Mouse (Mus musculus): ENCODE data around the gene Olfr142.
"Not testable (repeated sequence)": the region's sequence is repeated elsewhere in the genome, so short reads cannot be mapped to it uniquely, and the experiment has no call there.

The Olfr142 gene

DNA sequence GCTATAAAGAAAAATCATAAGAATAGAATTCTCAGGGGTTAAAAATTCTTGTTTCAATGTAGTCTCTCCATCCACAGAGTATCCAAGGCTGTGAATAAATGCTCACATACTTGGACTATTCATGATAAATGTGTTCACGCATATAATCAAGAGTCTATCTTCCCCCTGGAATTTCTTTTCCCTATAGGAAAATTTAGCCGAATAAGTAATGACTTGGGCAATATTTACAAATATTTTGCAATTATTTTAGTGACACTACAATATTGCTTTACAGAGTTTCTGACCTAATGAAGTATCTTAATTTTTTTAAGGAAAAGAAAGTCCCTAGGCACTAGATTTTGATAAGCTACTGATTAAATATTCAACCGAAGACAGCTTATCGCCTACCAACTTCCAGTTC is at the start of gene Olfr142:
TSS of gene Olfr142 (minus strand) at position 101 of the 400 bp plus-strand sequence.
- DNase-seq (ENCODE audit: low spot score), result no peak

- DNase-seq (ENCODE audit: low spot score), result no peak
Observed at GRCm38 (mm10) chr2:90292741-90293140, 35.3 kb upstream of the Olfr142 start, which contains the start of gene Olfr1272. TSS of gene Olfr1272 (minus strand) at chr2:90292841.

GRCm38 (mm10) chr2:90270932-90271331 is 13.5 kb upstream of the Olfr142 start, which contains the start of gene Olfr1271:
TSS of gene Olfr1271 (minus strand) at chr2:90271032.
- no peak for DNase-seq (ENCODE audit: low spot score)

GRCm38 (mm10) chr2:90224393-90224792 is 33.0 kb downstream of the Olfr142 start, which contains the start of gene Olfr1506:
TSS of gene Olfr1506 (minus strand) at chr2:90224493.
- DNase-seq (ENCODE audit: low spot score), result not testable (repeated sequence)

All from ovary, postnatal 14 days (tissue).